Mouse (Mus musculus) G1E-ER4 (cell line): Measurements from ENCODE around the gene Krt79. TPM values are rescaled to one million over a fixed set of nuclear protein-coding genes. Genes with fewer than 3 reads are reported as not detected.

Experiments
- GATA1 ChIP-seq: IDR thresholded peaks from one replicate; pipeline ENCODE4 v1.8.0; 2012; ENCODE audit warnings: low read length, inconsistent platforms
- polyA plus RNA-seq: library from polyadenylated mRNA; stranded (reverse); fragments of >175 nt; gene quantifications from 2 replicates; pipeline ENCODE4 v1.2.3, GENCODE M21; 2012

Krt79 gene
- polyA plus RNA-seq: not detected in 2 replicates

DNA sequence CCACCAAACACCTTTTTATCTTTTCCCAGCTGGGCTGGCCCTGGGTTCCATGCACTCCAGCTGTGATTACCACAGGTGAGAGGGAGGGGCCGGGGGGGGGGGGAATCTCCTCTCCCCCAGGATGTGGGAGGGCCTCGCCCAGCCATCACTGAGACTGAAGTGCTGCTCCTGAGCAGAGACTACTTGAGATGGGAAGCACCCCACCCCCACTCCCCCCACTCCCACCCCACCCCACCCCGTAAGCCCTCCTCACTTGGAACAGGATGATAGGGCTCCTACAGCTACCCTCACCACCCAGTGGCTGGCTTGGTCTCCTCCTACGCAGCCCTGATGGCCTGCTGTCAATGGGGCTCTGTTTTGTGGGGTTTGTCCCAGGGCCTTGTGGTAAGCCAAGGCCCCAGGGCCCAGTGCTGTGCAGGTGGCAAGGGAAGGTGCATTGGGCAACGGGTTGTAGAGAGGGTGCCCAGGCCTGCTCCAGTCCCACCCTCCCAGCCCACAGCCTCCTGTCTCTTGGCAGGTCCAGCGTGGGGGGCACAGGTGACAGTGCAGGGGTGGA lies at the start of gene Krt79:
Gene Krt79, minus strand, starts transcription at position 51 of the 556 bp plus-strand sequence.
- TF ChIP-seq GATA1: no peak

DNA sequence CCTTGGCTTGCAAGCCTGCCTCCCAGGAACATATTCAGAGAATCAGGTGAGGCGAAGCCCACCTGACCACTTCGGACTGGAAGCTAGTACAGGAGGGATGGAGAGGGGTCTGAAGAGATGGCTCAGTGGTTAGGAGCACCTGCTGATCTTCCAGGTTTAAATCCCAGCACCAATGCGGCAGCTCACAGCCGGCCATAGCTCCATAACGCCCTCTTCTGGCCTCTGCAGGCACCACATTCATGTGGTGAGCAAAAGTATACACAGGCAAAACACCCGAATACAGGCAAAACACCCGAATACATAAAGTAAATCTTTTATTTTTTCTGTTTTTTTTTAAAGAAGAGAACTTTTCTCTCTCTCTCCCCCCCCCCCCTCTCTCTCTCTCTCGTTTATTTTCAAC lies 48.6 kb upstream of the Krt79 start:
- TF ChIP-seq GATA1: no peak

DNA sequence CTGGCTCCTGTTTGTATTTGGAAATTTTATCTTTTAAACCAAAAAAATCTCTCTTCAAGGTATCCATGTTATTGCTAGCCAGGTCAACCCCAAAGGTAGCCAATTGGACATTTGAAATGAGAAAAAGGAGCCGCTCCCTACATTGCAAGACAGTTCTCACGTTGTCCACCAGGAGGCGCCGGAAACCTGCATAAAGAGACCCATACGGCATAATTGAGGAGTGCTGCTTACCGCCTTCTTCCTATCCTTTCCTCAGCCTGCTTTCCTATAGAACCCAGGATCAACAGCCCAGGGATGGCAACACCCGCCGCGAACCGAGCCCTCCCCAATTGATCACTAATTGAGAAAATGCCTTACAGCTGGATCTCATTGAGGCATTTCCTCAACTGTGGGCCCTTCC lies 48.0 kb upstream of the Krt79 start:
- TF ChIP-seq GATA1: no peak

DNA sequence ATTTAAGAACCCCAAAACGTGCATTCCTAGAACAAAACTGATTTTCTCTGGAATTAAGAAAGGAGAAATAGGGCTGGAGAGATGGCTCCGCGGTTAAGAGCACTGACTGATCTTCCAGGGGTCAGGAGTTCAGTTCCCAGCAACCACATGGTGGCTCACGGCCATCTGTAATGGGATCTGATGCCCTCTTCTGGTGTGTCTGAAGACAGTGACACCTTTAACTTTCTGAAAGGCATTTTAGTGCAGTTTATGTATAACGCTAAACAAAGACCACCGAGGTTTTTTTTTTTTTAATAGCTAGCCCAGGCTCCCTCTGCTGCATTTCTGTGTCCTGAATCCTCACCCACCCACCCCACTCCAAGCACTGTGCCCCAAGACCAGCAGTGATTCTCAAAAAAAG lies 44.6 kb upstream of the Krt79 start:
- TF ChIP-seq GATA1: no peak

DNA sequence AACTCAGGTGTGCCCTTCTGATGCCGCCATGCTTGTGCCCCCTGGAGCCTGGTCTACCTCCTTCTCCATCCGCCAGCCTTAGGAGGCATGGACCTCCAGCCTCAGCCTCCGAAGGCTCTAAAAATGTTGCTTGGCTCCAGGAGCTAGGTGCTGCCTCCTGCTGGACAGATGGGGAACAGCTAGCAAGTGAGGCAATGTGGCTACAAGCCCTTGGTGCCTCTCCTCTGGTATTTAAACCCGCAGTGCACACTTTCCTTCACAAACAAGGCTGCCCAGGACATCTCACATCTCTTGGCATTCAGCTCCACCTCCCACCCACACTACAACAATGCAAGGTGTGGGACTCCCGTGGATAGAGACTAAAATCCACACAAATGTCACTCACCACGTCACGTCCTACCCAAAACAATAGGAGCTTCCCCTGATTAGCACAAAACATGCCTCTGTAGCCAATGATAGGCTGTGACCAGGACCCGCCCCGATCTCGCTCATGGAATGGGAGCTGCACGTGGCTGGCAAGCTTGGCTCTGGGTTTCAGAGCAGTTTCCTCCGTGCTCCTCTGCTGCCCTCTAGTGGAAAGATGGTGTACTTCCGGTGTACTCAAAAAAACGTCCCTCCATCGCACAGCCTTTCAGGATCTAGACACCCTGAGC lies 44.0 kb upstream of the Krt79 start:
- TF ChIP-seq GATA1: no peak

DNA sequence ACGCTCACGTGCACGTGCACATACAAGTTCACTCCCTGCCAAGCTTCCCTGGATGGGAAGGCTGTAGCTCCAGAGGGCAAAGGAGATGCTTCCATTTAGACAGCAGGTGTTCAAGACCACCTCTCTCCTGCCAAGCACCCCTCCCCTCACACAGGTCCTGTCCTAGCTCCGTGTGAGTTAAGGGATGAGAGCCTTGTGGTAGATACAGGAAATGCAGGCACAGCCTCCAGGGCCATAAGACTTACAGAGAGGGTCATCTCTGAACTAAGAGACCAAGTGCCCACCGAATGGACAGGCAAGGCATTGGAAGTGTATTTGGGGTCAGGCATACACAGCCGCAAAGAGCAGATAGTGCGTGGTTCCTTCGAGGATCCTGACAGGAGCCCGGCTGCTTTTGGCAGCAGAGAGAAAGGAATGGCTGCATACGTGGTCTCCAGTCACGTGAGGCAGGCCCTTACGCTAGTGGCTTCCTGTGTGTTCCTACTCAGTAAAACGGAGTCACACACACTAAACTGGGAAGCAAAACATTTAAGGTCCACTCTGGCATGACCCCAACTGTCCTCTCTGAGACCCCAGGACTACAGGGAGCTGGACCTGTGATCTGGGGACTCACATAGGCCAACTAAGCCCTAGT lies 43.3 kb upstream of the Krt79 start:
- TF ChIP-seq GATA1: no peak

DNA sequence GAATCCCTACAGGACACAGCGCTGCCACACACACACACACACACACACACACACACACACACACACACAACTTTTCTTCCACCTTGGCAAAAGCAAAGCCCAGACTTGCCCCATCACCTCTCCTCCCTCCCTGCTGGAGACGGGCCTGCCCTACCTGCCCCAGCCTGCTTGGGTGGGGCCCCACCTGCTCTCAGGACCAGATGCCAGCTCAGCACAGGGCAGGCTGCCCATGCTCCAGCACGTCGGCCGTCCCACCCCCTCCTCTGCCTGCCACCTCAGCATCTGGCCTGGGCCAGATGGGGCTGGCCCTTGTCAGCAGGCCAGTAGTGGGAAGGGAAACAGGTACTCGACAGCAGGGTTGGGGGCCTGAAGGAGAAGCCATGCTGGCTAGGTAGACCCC lies 40.7 kb upstream of the Krt79 start:
- TF ChIP-seq GATA1: no peak

DNA sequence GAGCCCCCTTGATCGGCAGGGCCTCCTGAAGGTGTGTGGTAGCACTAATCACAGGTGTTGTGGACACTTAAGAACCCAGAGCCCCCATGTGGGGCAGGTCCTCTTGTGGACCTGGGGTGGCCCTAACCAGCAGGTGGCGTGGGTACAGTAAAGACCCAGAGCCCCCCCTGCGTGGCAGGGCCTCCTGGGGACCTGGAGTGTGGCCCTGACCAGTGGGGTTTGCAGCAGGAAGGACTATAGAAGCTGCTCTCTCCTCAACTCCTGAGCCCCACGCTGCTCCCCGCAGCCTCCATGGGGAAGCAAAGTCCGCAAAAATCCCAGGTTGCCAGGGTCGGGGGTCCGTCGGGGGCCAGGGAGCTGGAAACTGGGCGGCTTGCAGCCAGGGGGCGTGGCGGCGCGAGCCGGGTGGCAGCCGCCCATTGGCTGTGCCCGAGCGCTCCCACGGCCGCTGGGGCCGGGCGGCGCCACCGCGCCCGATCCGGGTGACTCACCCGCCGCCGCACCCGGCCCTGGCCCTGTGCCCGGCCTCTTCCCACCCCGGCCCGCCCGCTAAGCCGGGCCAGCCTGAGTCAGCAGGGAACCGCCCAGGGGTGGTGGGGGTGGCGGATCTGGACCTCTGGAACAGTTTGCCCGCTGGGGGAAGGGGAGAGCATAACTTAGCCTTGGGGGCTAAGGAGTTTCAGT lies 37.1 kb upstream of the Krt79 start:
- TF ChIP-seq GATA1: no peak

DNA sequence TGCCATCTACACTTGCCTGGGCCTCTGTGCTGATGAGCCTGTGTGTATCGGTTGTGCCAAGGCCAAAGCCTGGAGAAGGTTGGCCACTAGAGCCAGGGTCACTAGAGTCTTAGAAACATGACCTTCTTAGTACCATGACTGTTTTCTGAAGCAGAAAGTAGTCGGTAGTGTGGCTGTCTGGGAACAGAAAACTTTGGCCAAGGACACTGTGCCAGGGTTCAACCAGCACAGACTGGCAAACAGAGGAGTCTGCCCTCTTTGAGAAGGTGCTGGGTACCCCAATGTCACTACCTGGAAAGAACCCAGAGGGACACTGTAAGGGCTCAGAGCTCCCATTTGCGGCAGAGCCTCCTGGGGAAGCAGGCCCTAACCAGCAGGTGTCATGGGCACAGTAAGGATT lies 36.5 kb upstream of the Krt79 start:
- no peak for TF ChIP-seq GATA1

DNA sequence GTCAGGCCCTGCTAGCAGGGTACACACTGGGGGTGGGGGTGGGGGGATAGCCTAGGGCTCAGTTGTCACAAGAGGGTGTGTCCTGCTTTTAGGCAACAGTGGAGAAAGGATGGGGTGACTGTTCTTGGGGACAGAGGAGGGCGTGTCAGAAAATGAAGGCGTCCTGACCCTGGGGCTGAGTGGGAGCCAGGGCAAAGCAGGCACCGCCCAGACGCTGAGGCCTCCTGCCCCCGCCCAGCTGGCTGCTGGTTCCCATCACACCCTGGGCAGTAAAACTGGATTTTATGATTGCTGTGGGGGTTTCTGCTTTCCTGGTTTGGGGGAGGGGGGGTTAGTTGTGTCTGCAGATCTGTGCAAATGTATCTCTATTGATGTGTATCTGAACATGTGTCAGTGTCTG lies 35.9 kb upstream of the Krt79 start:
- TF ChIP-seq GATA1: no peak

DNA sequence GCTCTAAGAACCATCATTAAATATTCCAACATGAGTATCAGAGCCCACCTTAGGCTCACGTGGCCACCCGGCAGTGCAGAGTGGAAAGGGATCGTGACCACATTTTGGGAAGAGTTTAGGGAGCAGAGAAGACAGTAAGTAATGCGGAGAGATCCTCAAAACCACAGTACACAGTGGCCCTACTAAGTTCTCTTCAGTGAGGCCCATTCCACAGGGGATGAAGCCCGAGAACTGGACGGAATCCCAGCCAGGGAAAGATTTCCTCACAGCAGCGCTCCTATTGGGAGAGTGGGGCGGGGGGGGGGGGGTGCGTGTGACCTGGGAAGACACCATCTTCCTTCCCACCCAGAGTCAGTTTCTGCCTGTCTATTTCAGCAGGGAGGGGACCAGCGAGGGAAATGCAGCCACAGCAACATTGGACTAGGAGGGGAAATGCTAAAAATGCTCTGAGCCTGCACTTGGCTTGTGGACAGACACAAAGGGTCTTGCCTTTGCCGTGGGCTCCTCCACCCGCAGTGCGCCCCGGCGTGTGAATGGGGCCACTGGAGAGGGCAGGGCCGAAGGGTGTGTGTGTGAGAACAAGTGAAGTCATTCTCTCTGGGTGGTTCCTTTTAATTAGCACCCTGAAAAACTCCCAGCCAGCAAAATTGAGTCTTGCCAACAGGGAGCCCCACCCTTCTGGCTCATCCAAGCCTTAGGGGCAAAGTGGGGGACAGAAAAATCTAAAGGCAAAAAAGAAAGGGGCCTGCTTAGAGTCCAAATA lies 34.1 kb upstream of the Krt79 start:
- no peak for TF ChIP-seq GATA1

DNA sequence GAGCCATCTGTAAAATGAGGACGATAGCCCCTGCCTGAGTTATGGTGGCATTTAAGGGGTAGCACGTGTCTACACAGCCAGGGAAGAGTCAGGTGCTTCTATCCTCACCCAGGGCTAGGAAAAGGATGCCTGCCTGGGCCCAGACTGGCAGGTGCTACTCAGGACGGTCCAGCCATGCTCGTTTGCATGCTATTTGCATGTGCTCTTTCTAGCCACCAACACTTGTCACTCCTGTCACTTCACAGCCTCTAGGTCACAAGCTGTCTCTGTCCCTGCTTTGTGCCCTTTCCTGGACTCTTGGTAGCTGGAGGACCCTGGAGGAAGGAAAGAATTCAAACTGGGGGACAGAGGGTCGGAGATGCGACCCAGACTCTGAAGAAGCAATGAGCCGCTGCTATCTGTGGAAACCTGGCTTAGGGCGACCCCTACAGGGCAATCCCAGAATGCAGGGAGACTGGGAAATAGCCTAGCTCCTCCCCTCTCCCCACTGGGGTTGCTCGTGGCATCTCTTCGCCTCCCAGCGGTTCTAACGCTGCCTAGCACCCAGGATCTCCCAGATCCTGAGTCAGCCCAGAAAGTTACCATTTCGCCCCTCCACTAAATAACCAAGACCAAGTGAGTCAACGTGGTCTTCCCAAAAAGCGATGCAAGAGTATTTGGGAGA lies 33.4 kb upstream of the Krt79 start:
- no peak for TF ChIP-seq GATA1

DNA sequence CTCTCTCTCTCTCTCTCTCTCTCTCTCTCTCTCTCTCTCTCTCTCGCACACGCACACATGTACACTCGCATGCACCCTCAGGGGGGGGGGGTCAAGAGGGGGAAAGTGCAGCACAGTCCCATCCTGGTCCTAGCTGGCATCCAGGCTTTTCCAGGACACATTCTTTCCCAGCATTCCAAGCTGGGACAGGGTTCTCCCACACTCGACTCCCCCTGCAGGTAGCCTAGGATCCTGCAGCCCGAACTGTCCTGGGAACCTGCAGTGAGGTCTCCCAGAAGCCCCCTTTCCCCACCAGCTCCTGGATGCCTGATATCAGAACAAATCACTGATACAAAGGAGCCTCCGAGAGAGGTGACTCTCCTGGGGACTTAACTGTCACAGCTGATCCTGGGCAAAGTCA lies 30.4 kb upstream of the Krt79 start:
- no peak for TF ChIP-seq GATA1

DNA sequence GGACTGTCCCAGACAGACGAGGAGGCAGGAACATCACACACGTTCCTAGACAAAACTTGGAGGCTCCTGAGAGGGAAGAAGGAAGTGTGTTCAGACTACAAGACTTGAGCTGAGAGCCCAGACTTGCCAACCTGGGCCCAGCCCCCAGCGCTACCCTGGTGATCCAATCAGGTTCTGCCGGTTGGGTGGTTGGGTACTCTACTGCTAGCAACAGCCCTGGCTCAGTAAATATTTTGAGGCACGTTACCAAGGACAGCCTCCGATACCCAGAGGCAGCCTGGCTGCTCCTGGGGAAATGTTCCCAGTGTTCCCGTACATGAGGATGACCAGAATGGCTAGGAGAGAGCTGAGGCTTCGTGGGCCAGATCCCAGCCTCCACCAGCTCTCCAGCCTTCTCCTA lies 26.7 kb upstream of the Krt79 start:
- TF ChIP-seq GATA1: no peak

DNA sequence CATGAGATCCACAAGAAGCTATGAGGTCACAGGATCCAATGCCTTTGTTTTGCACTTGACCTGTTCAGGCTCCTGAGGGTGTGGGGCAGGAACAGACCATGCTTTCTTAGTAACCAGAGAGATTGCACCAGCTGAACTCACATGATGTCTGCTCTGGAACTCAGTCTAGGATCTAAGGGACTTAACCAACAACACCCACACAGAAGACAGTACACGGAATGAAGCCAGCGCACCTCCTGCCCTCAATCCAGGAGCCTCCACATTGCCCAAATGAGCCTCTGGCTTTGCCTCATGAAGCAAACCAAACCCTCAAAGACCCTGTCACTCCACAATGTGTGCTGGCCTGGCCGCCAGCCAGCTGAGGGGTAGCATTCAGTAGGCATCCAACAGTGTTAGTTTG lies 18.8 kb upstream of the Krt79 start:
- TF ChIP-seq GATA1: no peak
